Mouse (Mus musculus) adrenal gland, postnatal 14 days (tissue): Measurements from ENCODE around the gene Eif4enif1. TPM values are rescaled to one million over a fixed set of nuclear protein-coding genes. Genes with fewer than 3 reads are reported as not detected.

Experiments used
- total RNA-seq: library from RNA; stranded (reverse); gene quantifications from 2 replicates; pipeline ENCODE4 v1.2.3, GENCODE M21; 2021

Eif4enif1 gene
- total RNA-seq, 1 experiment from 2014 or later: 57.0 TPM

Other genes starting within 250 kb of the Eif4enif1 start
- gene Sfi1, start 8.9 kb upstream of the Eif4enif1 start, total RNA-seq: 39.4 and 60.7 TPM in 2 replicates
- 93.9 and 95.9 TPM in 2 replicates for gene Drg1, start 64.0 kb downstream of the Eif4enif1 start, total RNA-seq
- 31.6 and 38.3 TPM in 2 replicates for gene Patz1, start 86.5 kb downstream of the Eif4enif1 start, total RNA-seq
- 11.1 and 24.2 TPM in 2 replicates for gene Pik3ip1, start 128.0 kb downstream of the Eif4enif1 start, total RNA-seq
- 21.4 and 30.6 TPM in 2 replicates for gene Limk2, start 206.8 kb downstream of the Eif4enif1 start, total RNA-seq
- gene Rnf185, start 250.0 kb downstream of the Eif4enif1 start, total RNA-seq: 28.9 and 33.8 TPM in 2 replicates